Mouse (Mus musculus): ENCODE results near the gene Upk3b. TPM values are rescaled to one million over a fixed set of nuclear protein-coding genes. Genes with fewer than 3 reads are reported as not detected.
A peak's percentile ranks its signal among the peaks of the same experiment; 100 is the strongest.
"Not testable (repeated sequence)": the region's sequence is repeated elsewhere in the genome, so short reads cannot be mapped to it uniquely, and the experiment has no call there.

Upk3b gene
- polyA plus RNA-seq, 1 experiment from 2014 or later, result not detected

DNA sequence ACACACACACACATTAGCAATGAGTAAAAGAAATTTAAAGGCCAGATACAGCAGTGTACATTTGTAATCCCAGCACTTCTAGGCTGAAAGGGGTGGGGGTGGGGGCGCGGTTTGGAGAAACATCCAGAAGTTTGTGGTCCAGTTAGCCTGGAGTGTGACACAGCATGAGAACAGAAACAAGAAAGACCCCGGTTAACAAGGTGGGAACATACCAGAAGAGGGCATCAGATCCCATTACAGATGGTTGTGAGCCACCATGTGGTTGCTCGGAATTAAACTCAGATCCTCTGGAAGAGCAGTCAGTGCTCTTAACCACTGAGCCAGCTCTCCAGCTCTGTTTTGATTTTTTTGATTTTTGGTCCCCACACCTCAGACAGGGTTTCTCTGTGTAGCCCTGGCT lies 17.8 kb downstream of the Upk3b start:
- peaks cover 7% of the 10 kb centered on the region; the same call in 1 of the 2 replicates for H3K4me1 ChIP-seq (ENCODE audit: control insufficient read depth, insufficient read depth, low read length)
- ATAC-seq (ENCODE audit: low FRiP score, low TSS enrichment) (no peak), DNase-seq (no peak)
- no peaks in the 10 kb centered on the region for H3K27me3 ChIP-seq (ENCODE audit: control insufficient read depth, insufficient read depth, low read length)
- WGBS, result 45% methylated on average over 4 of the region's 4 CpGs
- no peak overlapping the region for H3K9ac ChIP-seq (replicated peaks; ENCODE audit: low read length)
- no peaks in the 10 kb centered on the region for H3K9me3 ChIP-seq (ENCODE audit: control insufficient read depth, low read length)
- no peak overlapping the region for H3K4me2 ChIP-seq (ENCODE audit: low read length)
- no peak overlapping the region for H3K27ac ChIP-seq (replicated peaks; ENCODE audit: low read depth, low read length)
- H3K4me3 ChIP-seq (replicated peaks; ENCODE audit: low read depth, low read length), result no peak overlapping the region
- no peaks in the 10 kb centered on the region for H3K36me3 ChIP-seq (ENCODE audit: control insufficient read depth, insufficient read depth, low read length)

DNA sequence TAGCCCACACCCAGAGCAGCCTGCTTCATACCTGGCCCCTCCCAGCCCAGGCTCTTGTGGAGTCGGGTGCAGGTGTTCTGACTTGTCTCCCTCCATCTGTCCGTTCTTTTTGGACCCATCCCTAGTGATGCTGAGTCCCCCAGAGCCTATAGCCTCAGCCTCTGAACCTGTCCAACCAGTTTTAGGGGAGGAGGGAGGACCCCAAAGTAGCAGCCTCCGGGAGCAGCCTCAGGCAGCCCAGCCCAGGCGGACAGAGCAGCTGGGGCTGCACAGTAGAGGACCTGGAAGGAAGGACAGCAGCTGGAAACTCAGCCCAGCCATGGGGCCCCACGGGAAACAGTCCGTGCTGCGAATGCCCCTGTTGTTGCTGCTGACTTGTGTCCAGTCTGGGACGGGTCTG lies 18.8 kb downstream of the Upk3b start:
- Histone ChIP-seq H3K36me3 (ENCODE audit: control insufficient read depth, insufficient read depth, low read length) (no peaks in the 10 kb centered on the region), H3K9ac (replicated peaks; ENCODE audit: low read length) (no peak overlapping the region; the same call in 1 of the 2 replicates), H3K27me3 (ENCODE audit: control insufficient read depth, insufficient read depth, low read length) (no peaks in the 10 kb centered on the region), H3K4me3 (replicated peaks; ENCODE audit: low read depth, low read length) (no peak overlapping the region), H3K4me2 (ENCODE audit: low read length) (no peak overlapping the region), H3K27ac (replicated peaks; ENCODE audit: low read depth, low read length) (no peak overlapping the region), H3K9me3 (ENCODE audit: control insufficient read depth, low read length) (no peaks in the 10 kb centered on the region), H3K4me1 (ENCODE audit: control insufficient read depth, insufficient read depth, low read length) (no peaks in the 10 kb centered on the region)
- ATAC-seq (ENCODE audit: low FRiP score, low TSS enrichment) (no peak), DNase-seq (no peak)
- 36% methylated on average over 8 of the region's 8 CpGs for WGBS

DNA sequence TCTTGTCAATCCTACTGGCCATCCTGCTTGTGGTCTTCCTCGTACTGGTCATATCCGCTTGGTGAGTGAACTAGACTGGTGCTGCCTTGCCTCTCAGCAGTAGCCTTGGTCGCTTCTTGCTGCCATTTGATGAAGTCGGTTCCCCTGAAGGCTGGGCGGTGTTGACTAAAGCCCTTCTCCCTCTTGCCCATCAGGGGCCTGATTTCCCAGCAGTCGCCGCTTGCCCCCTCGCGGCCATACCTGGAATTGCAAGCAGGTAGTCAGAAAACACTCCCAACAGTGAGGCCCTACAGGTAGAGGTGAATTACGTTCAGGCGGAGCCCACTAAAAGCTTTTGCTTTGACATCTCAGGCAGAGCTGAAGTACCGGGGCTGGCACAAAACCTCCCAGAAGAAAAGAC lies 23.3 kb downstream of the Upk3b start:
- no peaks in the 10 kb centered on the region for H3K36me3 ChIP-seq (ENCODE audit: control insufficient read depth, insufficient read depth, low read length)
- H3K4me1 ChIP-seq (ENCODE audit: control insufficient read depth, insufficient read depth, low read length), result no peaks in the 10 kb centered on the region

DNA sequence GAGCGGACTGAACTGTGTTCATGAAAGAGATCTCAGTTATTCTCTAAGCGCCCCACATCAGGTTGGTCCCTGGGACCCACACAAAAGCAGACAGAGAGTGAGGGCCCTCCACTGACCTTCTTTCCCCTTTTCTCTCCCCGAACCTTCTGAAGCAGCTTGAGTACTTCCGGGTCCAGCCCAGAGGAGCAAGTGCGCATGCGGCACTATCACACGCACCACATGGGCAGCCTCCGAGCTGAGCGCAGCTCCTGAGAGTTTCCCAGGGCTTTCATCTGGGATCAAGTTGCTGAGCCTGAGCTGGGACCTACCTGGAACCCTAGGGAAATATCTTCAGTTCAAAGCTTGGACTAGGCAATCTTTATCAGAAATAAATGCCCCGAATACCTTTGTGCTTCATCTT lies 25.6 kb downstream of the Upk3b start:
- WGBS, result 93% methylated on average over 10 of the region's 10 CpGs
- ATAC-seq (ENCODE audit: low FRiP score, low TSS enrichment), result no peak
- H3K9me3 ChIP-seq (ENCODE audit: control insufficient read depth, low read length), result no peaks in the 10 kb centered on the region

More for the DNA sequence above, 23.3 kb downstream of the Upk3b start:
- DNase-seq (peak; percentile 82), ATAC-seq (ENCODE audit: low FRiP score, low TSS enrichment) (no peak)
- H3K9me3 ChIP-seq (ENCODE audit: control insufficient read depth, low read length), result no peaks in the 10 kb centered on the region
- no peak overlapping the region for H3K4me2 ChIP-seq (ENCODE audit: low read length)
- H3K27ac ChIP-seq (replicated peaks; ENCODE audit: low read depth, low read length), result no peak overlapping the region
- WGBS, result 12% methylated on average over 12 of the region's 12 CpGs
- no peak overlapping the region for H3K4me3 ChIP-seq (replicated peaks; ENCODE audit: low read depth, low read length)
- no peak overlapping the region for H3K9ac ChIP-seq (replicated peaks; ENCODE audit: low read length)
- H3K27me3 ChIP-seq (ENCODE audit: control insufficient read depth, insufficient read depth, low read length), result no peaks in the 10 kb centered on the region

DNA sequence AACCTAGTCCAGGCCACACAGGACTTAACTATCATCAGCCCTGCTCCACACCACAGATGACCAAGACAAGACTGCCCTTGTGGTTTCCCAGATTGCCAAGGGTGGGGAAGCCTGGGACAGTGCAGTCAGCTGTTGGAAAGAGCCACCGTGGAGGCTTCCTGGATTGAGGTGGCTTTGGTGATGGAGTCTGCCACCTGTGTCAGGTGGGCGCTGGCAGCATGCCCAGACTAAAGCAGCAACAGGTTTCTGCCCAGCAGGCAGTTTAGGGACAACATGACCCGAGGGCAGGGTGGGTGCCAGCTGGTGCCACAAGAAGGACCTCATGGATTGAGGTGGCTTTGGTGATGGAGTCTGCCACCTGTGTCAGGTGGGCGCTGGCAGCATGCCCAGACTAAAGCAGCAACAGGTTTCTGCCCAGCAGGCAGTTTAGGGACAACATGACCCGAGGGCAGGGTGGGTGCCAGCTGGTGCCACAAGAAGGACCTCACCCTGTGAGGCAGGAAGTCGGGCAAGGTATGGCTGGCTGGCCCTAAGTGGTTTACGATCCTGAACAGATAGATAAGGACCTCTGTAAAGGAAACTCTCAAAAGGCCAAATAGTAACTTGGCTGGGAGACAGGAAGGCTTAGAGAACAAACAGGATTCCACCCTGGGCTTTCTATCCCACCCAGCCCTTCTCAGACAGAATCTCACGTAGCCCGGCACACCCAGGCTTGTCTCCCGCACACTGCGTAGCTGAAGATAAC lies 28.3 kb downstream of the Upk3b start:
- H3K27me3 ChIP-seq (ENCODE audit: control insufficient read depth, insufficient read depth, low read length); H3K4me1 ChIP-seq (ENCODE audit: control insufficient read depth, insufficient read depth, low read length); ATAC-seq (ENCODE audit: low FRiP score, low TSS enrichment); H3K36me3 ChIP-seq (ENCODE audit: control insufficient read depth, insufficient read depth, low read length); H3K4me3 ChIP-seq (replicated peaks; ENCODE audit: low read depth, low read length); H3K9me3 ChIP-seq (ENCODE audit: control insufficient read depth, low read length); H3K9ac ChIP-seq (replicated peaks; ENCODE audit: low read length); DNase-seq; H3K27ac ChIP-seq (replicated peaks; ENCODE audit: low read depth, low read length); H3K4me2 ChIP-seq (ENCODE audit: low read length): not testable (repeated sequence)
- 81% methylated on average over 11 of the region's 11 CpGs for WGBS

More for the DNA sequence above, 25.6 kb downstream of the Upk3b start:
- no peaks in the 10 kb centered on the region for H3K27me3 ChIP-seq (ENCODE audit: control insufficient read depth, insufficient read depth, low read length)
- no peaks in the 10 kb centered on the region for H3K36me3 ChIP-seq (ENCODE audit: control insufficient read depth, insufficient read depth, low read length)
- no peak for DNase-seq
- H3K4me1 ChIP-seq (ENCODE audit: control insufficient read depth, insufficient read depth, low read length), result no peaks in the 10 kb centered on the region
- H3K27ac ChIP-seq (replicated peaks; ENCODE audit: low read depth, low read length), result no peak overlapping the region
- H3K4me2 ChIP-seq (ENCODE audit: low read length), result no peak overlapping the region
- no peak overlapping the region for H3K4me3 ChIP-seq (replicated peaks; ENCODE audit: low read depth, low read length)
- H3K9ac ChIP-seq (replicated peaks; ENCODE audit: low read length), result no peak overlapping the region

DNA sequence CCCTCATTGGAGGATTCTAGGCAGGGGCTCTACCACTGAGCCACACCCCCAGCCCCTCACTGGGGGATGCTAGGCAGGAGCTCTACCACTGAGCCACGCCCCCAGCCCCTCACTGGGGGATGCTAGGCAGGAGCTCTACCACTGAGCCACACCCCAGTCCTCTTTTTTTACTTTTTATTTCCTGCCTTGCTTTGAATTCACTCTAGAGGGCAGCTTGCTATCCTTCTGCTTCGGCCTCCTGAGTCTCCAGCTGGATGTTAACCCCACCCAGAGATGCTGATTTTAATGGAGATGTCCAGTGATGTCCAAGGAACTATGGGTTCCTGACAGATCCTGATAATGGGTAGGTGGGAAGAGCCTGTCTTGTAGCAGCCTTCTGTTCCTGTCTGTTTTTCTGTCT lies 31.1 kb downstream of the Upk3b start:
- WGBS, result 78% methylated on average over 2 of the region's 2 CpGs
- H3K36me3 ChIP-seq (ENCODE audit: control insufficient read depth, insufficient read depth, low read length), result no peaks in the 10 kb centered on the region
- ATAC-seq (ENCODE audit: low FRiP score, low TSS enrichment), result no peak
- no peaks in the 10 kb centered on the region for H3K9me3 ChIP-seq (ENCODE audit: control insufficient read depth, low read length)
- H3K4me3 ChIP-seq (replicated peaks; ENCODE audit: low read depth, low read length), result no peak overlapping the region
- H3K27me3 ChIP-seq (ENCODE audit: control insufficient read depth, insufficient read depth, low read length), result no peaks in the 10 kb centered on the region
- H3K4me1 ChIP-seq (ENCODE audit: control insufficient read depth, insufficient read depth, low read length), result no peaks in the 10 kb centered on the region
- no peak overlapping the region for H3K27ac ChIP-seq (replicated peaks; ENCODE audit: low read depth, low read length)
- no peak overlapping the region for H3K9ac ChIP-seq (replicated peaks; ENCODE audit: low read length)
- no peak for DNase-seq
- no peak overlapping the region for H3K4me2 ChIP-seq (ENCODE audit: low read length)

DNA sequence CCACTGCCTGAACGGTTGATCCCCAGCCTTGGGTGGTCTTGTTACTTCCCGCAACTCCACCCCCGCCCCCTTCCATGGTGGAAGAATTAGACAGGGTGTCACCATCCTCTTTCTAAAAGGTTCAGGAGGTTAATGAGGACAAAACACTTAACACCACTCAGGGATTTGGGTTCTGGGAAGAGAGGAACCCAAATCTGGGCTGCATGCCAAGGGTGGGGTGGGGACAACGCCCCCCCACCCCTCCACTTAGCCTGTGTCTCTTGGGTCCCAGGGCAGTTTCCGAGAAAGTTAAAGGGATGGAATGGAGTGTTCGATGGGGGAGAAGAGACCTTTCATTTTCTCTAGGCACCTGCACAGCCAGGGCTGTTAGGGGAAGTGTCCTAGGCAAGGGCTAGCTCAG lies 34.8 kb downstream of the Upk3b start:
- DNase-seq (no peak), ATAC-seq (ENCODE audit: low FRiP score, low TSS enrichment) (no peak)
- no peak overlapping the region for H3K4me2 ChIP-seq (ENCODE audit: low read length)
- no peak overlapping the region for H3K9ac ChIP-seq (replicated peaks; ENCODE audit: low read length)
- H3K4me1 ChIP-seq (ENCODE audit: control insufficient read depth, insufficient read depth, low read length), result no peaks in the 10 kb centered on the region
- no peaks in the 10 kb centered on the region for H3K36me3 ChIP-seq (ENCODE audit: control insufficient read depth, insufficient read depth, low read length)
- H3K27me3 ChIP-seq (ENCODE audit: control insufficient read depth, insufficient read depth, low read length), result no peaks in the 10 kb centered on the region
- WGBS, result 63% methylated on average over 6 of the region's 6 CpGs
- no peaks in the 10 kb centered on the region for H3K9me3 ChIP-seq (ENCODE audit: control insufficient read depth, low read length)
- H3K4me3 ChIP-seq (replicated peaks; ENCODE audit: low read depth, low read length), result no peak overlapping the region
- H3K27ac ChIP-seq (replicated peaks; ENCODE audit: low read depth, low read length), result no peak overlapping the region

DNA sequence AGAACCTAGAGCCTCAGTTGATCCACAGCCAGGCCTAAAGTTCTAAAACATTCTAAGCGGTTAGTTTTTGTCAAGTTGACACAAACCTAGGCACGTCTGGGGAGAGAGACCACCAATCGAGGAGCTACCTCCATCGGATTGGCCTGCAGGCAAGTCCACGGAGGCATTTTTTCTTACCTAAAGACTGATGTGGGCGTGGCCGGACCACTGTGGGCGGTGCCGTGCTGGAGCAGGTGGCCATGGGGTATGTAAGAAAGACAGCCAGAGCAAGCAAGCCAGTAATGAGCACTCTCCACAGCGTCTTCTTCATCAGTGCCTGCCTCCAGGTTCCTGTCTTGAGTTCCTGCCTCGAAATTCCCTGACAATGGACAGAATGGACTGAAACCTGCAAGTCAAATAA lies 35.2 kb downstream of the Upk3b start:
- H3K27me3 ChIP-seq (ENCODE audit: control insufficient read depth, insufficient read depth, low read length), result no peaks in the 10 kb centered on the region
- DNase-seq, result no peak
- 68% methylated on average over 11 of the region's 11 CpGs for WGBS
- no peak overlapping the region for H3K4me2 ChIP-seq (ENCODE audit: low read length)
- H3K9me3 ChIP-seq (ENCODE audit: control insufficient read depth, low read length), result no peaks in the 10 kb centered on the region
- H3K4me1 ChIP-seq (ENCODE audit: control insufficient read depth, insufficient read depth, low read length), result no peaks in the 10 kb centered on the region
- ATAC-seq (ENCODE audit: low FRiP score, low TSS enrichment), result no peak
- H3K27ac ChIP-seq (replicated peaks; ENCODE audit: low read depth, low read length), result no peak overlapping the region
- H3K4me3 ChIP-seq (replicated peaks; ENCODE audit: low read depth, low read length), result no peak overlapping the region
- H3K9ac ChIP-seq (replicated peaks; ENCODE audit: low read length), result no peak overlapping the region
- H3K36me3 ChIP-seq (ENCODE audit: control insufficient read depth, insufficient read depth, low read length), result no peaks in the 10 kb centered on the region

DNA sequence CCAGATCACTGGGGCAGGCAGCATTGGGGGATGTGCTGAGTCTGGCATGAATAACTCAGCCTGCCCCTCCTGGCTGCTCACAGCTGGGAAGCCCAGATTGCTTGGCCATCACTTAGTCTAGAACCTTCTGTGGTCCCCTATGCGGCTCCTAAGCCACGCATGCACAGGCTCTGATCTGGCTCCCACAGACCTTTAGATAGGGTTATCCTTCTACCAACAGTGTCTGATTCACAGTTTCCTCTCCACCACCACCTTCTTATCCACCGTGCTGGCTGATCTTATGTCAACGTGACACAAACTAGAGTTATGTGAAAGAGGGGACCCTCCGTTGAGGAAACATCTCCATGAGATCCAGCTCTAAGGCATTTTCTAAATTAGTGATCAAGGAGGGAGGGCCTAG lies 36.8 kb downstream of the Upk3b start:
- DNase-seq (no peak), ATAC-seq (ENCODE audit: low FRiP score, low TSS enrichment) (no peak)
- 93% methylated on average over 5 of the region's 5 CpGs for WGBS
- H3K27me3 ChIP-seq (ENCODE audit: control insufficient read depth, insufficient read depth, low read length), result no peaks in the 10 kb centered on the region
- H3K9ac ChIP-seq (replicated peaks; ENCODE audit: low read length), result no peak overlapping the region
- H3K4me2 ChIP-seq (ENCODE audit: low read length), result no peak overlapping the region
- no peaks in the 10 kb centered on the region for H3K36me3 ChIP-seq (ENCODE audit: control insufficient read depth, insufficient read depth, low read length)
- no peak overlapping the region for H3K4me3 ChIP-seq (replicated peaks; ENCODE audit: low read depth, low read length)
- H3K9me3 ChIP-seq (ENCODE audit: control insufficient read depth, low read length), result no peaks in the 10 kb centered on the region
- H3K27ac ChIP-seq (replicated peaks; ENCODE audit: low read depth, low read length), result no peak overlapping the region
- no peaks in the 10 kb centered on the region for H3K4me1 ChIP-seq (ENCODE audit: control insufficient read depth, insufficient read depth, low read length)

Measured in midbrain, embryonic 14.5 days (tissue).